Mouse (Mus musculus) spleen, adult 2 months (tissue): ENCODE measurements around the gene Scn5a.

Experiments
- CTCF ChIP-seq: fragments of 200-500 bp; IDR thresholded peaks from 2 replicates; pipeline ENCODE4 v1.5.1; 2011; ENCODE audit warnings: mild to moderate bottlenecking, inconsistent platforms; ENCODE audit not compliant: insufficient read depth, insufficient read length, insufficient replicate concordance; ENCODE audit errors: extremely low read depth
- POLR2A ChIP-seq: fragments of 200-500 bp; IDR thresholded peaks from 2 replicates; pipeline ENCODE4 v1.6.1; 2011; ENCODE audit warnings: low read depth, low read length, inconsistent platforms

GRCm38 (mm10) chr9:119540726-119541125 is 38.1 kb downstream of the Scn5a start:
- no peak for TF ChIP-seq CTCF
- TF ChIP-seq POLR2A, result no peak
